Mouse (Mus musculus) heart, embryonic 15.5 days (tissue): ENCODE measurements around the gene Rap2c. TPM values are rescaled to one million over a fixed set of nuclear protein-coding genes. Genes with fewer than 3 reads are reported as not detected.

Source experiments
- ATAC-seq: fragments of 200-750 bp; cut with Nextera tagmentation; replicated peaks from 2 replicates; pipeline ENCODE4 v1.8.0; 2017; ENCODE audit warnings: low read depth, moderate TSS enrichment; ENCODE audit not compliant: insufficient number of reproducible peaks, insufficient read depth, low FRiP score
- H3K27ac ChIP-seq: fragments of 300-500 bp; sonication (generic); 2 replicates; pipeline ENCODE4 v1.5.1; 2015; ENCODE audit warnings: mild to moderate bottlenecking, inconsistent platforms
- H3K27me3 ChIP-seq: fragments of 300-500 bp; sonication (generic); 2 replicates; pipeline ENCODE4 v1.6.1; 2015; ENCODE audit warnings: inconsistent platforms
- H3K36me3 ChIP-seq: fragments of 300-500 bp; sonication (generic); 2 replicates; pipeline ENCODE4 v1.6.1; 2015; ENCODE audit warnings: mild to moderate bottlenecking, inconsistent platforms
- H3K4me1 ChIP-seq: fragments of 300-500 bp; sonication (generic); replicated peaks from 2 replicates; pipeline ENCODE4 v1.6.1; 2015; ENCODE audit warnings: inconsistent platforms
- H3K4me2 ChIP-seq: fragments of 300-500 bp; sonication (generic); 2 replicates; pipeline ENCODE4 v1.6.1; 2015; ENCODE audit warnings: inconsistent platforms, mild to moderate bottlenecking, moderate library complexity
- H3K4me3 ChIP-seq: fragments of 300-500 bp; sonication (generic); 2 replicates; pipeline ENCODE4 v1.5.1; 2015; ENCODE audit warnings: mild to moderate bottlenecking, inconsistent platforms
- H3K9ac ChIP-seq: fragments of 300-500 bp; sonication (generic); 2 replicates; pipeline ENCODE4 v1.6.1; 2015; ENCODE audit warnings: mild to moderate bottlenecking, inconsistent platforms
- H3K9me3 ChIP-seq: fragments of 300-500 bp; sonication (generic); replicated peaks from 2 replicates; pipeline ENCODE4 v1.6.1; 2016; ENCODE audit warnings: inconsistent platforms
- WGBS: fragments of 180-500 bp; shearing (Covaris S2); methylation state at CpG from one replicate; pipeline ENCODE4 v1.1.7; 2015; ENCODE audit warnings: mixed read lengths; 5-methylcytosine and 5-hydroxymethylcytosine counted together
- polyA plus RNA-seq: library from polyadenylated mRNA; unstranded; fragments of >200 nt; fragmentation: Nextera tagmentation; extraction: Ambion mirVana; gene quantifications from 2 replicates; pipeline ENCODE4 v1.2.1, GENCODE M21; 2015

Gene Rap2c
- polyA plus RNA-seq, 1 experiment from 2014 or later, result 14.0 TPM

- peak overlapping the region; percentile 63 for H3K4me3 ChIP-seq
- H3K36me3 ChIP-seq, result peaks cover 2% of the 10 kb centered on the region; the same call in 1 of the 2 replicates
- H3K27ac ChIP-seq, result peak overlapping the region; percentile 97
- no peaks in the 10 kb centered on the region for H3K27me3 ChIP-seq
- ATAC-seq, result peak; percentile 79
- H3K4me1 ChIP-seq, result no peaks in the 10 kb centered on the region
- H3K4me2 ChIP-seq, result peak overlapping the region; percentile 55
- WGBS, result 23% methylated on average over 29 of the region's 32 CpGs
- no peaks in the 10 kb centered on the region for H3K9me3 ChIP-seq
- H3K9ac ChIP-seq, result peak overlapping the region; percentile 77
These were observed 965 bp upstream of the Rap2c start for GRCm38 (mm10) chrX:51018786-51019179.

GRCm38 (mm10) chrX:51016926-51017325 is 892 bp downstream of the Rap2c start:
- Histone ChIP-seq H3K36me3 (peaks cover 5% of the 10 kb centered on the region; the same call in 1 of the 2 replicates), H3K27ac (peak overlapping the region; percentile 97; the same call in 1 of the 2 replicates), H3K4me1 (no peaks in the 10 kb centered on the region), H3K9ac (peak overlapping the region; percentile 77), H3K9me3 (no peaks in the 10 kb centered on the region), H3K27me3 (no peaks in the 10 kb centered on the region), H3K4me2 (peak overlapping the region; percentile 55), H3K4me3 (peak overlapping the region; percentile 63)
- 21% methylated on average over 12 of the region's 12 CpGs for WGBS
- ATAC-seq, result no peak

GRCm38 (mm10) chrX:51012280-51012679 is 5.5 kb downstream of the Rap2c start:
- no peak overlapping the region for H3K9ac ChIP-seq
- no peak for ATAC-seq

GRCm38 (mm10) chrX:51010323-51010722 is 7.5 kb downstream of the Rap2c start:
- Histone ChIP-seq H3K9ac (no peak overlapping the region), H3K9me3 (no peaks in the 10 kb centered on the region), H3K4me2 (no peak overlapping the region), H3K27ac (no peak overlapping the region), H3K27me3 (no peaks in the 10 kb centered on the region), H3K36me3 (peaks cover 8% of the 10 kb centered on the region; the same call in 1 of the 2 replicates), H3K4me1 (no peaks in the 10 kb centered on the region), H3K4me3 (no peak overlapping the region)
- ATAC-seq, result no peak
- WGBS, result 79% methylated on average over 4 of the region's 4 CpGs

More at GRCm38 (mm10) chrX:51012280-51012679, 5.5 kb downstream of the Rap2c start:
- no peaks in the 10 kb centered on the region for H3K9me3 ChIP-seq
- H3K4me1 ChIP-seq, result no peaks in the 10 kb centered on the region
- 66% methylated on average over 2 of the region's 2 CpGs for WGBS
- H3K4me2 ChIP-seq, result no peak overlapping the region
- no peaks in the 10 kb centered on the region for H3K27me3 ChIP-seq
- peaks cover 8% of the 10 kb centered on the region; the same call in 1 of the 2 replicates for H3K36me3 ChIP-seq
- no peak overlapping the region for H3K27ac ChIP-seq
- H3K4me3 ChIP-seq, result no peak overlapping the region

- Histone ChIP-seq H3K27me3 (no peaks in the 10 kb centered on the region), H3K4me2 (no peak overlapping the region), H3K36me3 (no peaks in the 10 kb centered on the region), H3K9ac (no peak overlapping the region), H3K27ac (no peak overlapping the region), H3K4me3 (no peak overlapping the region), H3K9me3 (no peaks in the 10 kb centered on the region), H3K4me1 (no peaks in the 10 kb centered on the region)
- ATAC-seq, result no peak
- WGBS, result 72% methylated on average over 6 of the region's 6 CpGs
These were observed 17.0 kb downstream of the Rap2c start for GRCm38 (mm10) chrX:51000791-51001190.

- ATAC-seq, result no peak
These were observed 22.5 kb downstream of the Rap2c start for GRCm38 (mm10) chrX:50995310-50995709.

GRCm38 (mm10) chrX:50991324-50991723 is 26.5 kb downstream of the Rap2c start:
- no peak for ATAC-seq
- no peaks in the 10 kb centered on the region for H3K27me3 ChIP-seq
- no peak overlapping the region for H3K27ac ChIP-seq
- H3K4me3 ChIP-seq, result no peak overlapping the region
- no peaks in the 10 kb centered on the region for H3K9me3 ChIP-seq
- WGBS, result 90% methylated on average over 5 of the region's 5 CpGs
- H3K4me1 ChIP-seq, result no peaks in the 10 kb centered on the region
- H3K36me3 ChIP-seq, result no peaks in the 10 kb centered on the region
- no peak overlapping the region for H3K9ac ChIP-seq
- H3K4me2 ChIP-seq, result no peak overlapping the region

More at GRCm38 (mm10) chrX:50995310-50995709, 22.5 kb downstream of the Rap2c start:
- 51% methylated on average over 2 of the region's 2 CpGs for WGBS
- Histone ChIP-seq H3K4me3 (no peak overlapping the region), H3K9ac (no peak overlapping the region), H3K27me3 (no peaks in the 10 kb centered on the region), H3K27ac (no peak overlapping the region), H3K4me2 (no peak overlapping the region), H3K9me3 (no peaks in the 10 kb centered on the region), H3K4me1 (no peaks in the 10 kb centered on the region), H3K36me3 (no peaks in the 10 kb centered on the region)

GRCm38 (mm10) chrX:50989940-50990339 is 27.9 kb downstream of the Rap2c start:
- Histone ChIP-seq H3K36me3 (no peaks in the 10 kb centered on the region), H3K9me3 (no peaks in the 10 kb centered on the region), H3K4me1 (no peaks in the 10 kb centered on the region), H3K27ac (no peak overlapping the region), H3K4me2 (no peak overlapping the region), H3K27me3 (no peaks in the 10 kb centered on the region), H3K4me3 (no peak overlapping the region), H3K9ac (no peak overlapping the region)
- WGBS, result 83% methylated on average over 6 of the region's 6 CpGs
- ATAC-seq, result no peak

GRCm38 (mm10) chrX:50988581-50988980 is 29.2 kb downstream of the Rap2c start:
- 24% methylated on average over 1 of the region's 1 CpGs for WGBS
- Histone ChIP-seq H3K27me3 (no peaks in the 10 kb centered on the region), H3K9ac (no peak overlapping the region), H3K4me2 (no peak overlapping the region), H3K36me3 (no peaks in the 10 kb centered on the region), H3K4me3 (no peak overlapping the region), H3K4me1 (no peaks in the 10 kb centered on the region), H3K9me3 (no peaks in the 10 kb centered on the region), H3K27ac (no peak overlapping the region)
- ATAC-seq, result no peak

- Histone ChIP-seq H3K4me3 (no peak overlapping the region), H3K4me2 (no peak overlapping the region), H3K4me1 (no peaks in the 10 kb centered on the region), H3K9ac (no peak overlapping the region), H3K9me3 (no peaks in the 10 kb centered on the region), H3K36me3 (no peaks in the 10 kb centered on the region), H3K27me3 (no peaks in the 10 kb centered on the region), H3K27ac (no peak overlapping the region)
- 71% methylated on average over 2 of the region's 2 CpGs for WGBS
- ATAC-seq, result no peak
These were observed 39.4 kb downstream of the Rap2c start for GRCm38 (mm10) chrX:50978428-50978827.

GRCm38 (mm10) chrX:50972145-50972544 is 45.7 kb downstream of the Rap2c start:
- no peaks in the 10 kb centered on the region for H3K36me3 ChIP-seq
- H3K27ac ChIP-seq, result no peak overlapping the region
- H3K4me2 ChIP-seq, result no peak overlapping the region
- no peak for ATAC-seq
- no peaks in the 10 kb centered on the region for H3K27me3 ChIP-seq
- no peaks in the 10 kb centered on the region for H3K9me3 ChIP-seq
- H3K4me1 ChIP-seq, result peaks cover 3% of the 10 kb centered on the region; the same call in 1 of the 2 replicates
- WGBS, result 75% methylated on average over 4 of the region's 4 CpGs
- H3K9ac ChIP-seq, result no peak overlapping the region
- H3K4me3 ChIP-seq, result no peak overlapping the region

GRCm38 (mm10) chrX:50969907-50970306 is 47.9 kb downstream of the Rap2c start:
- no peaks in the 10 kb centered on the region for H3K9me3 ChIP-seq
- H3K4me3 ChIP-seq, result no peak overlapping the region
- H3K4me1 ChIP-seq, result peaks cover 3% of the 10 kb centered on the region; the same call in 1 of the 2 replicates
- H3K4me2 ChIP-seq, result no peak overlapping the region
- WGBS, result 90% methylated on average over 5 of the region's 5 CpGs
- ATAC-seq, result no peak
- no peaks in the 10 kb centered on the region for H3K36me3 ChIP-seq
- H3K9ac ChIP-seq, result no peak overlapping the region
- H3K27ac ChIP-seq, result no peak overlapping the region
- no peaks in the 10 kb centered on the region for H3K27me3 ChIP-seq
